Mouse (Mus musculus): Measurements from ENCODE around the gene 4933430I17Rik. TPM values are rescaled to one million over a fixed set of nuclear protein-coding genes. Genes with fewer than 3 reads are reported as not detected.
"Not testable (repeated sequence)": the region's sequence is repeated elsewhere in the genome, so short reads cannot be mapped to it uniquely, and the experiment has no call there.

The 4933430I17Rik gene
- 1.2 and 1.5 TPM in 2 replicates for polyA plus RNA-seq (2016; fragmentation: Nextera tagmentation; extraction: Ambion mirVana)

- peak within 1 kb of the TSS; percentile 77 for H3K4me3 ChIP-seq
- H3K4me1 ChIP-seq (replicated peaks), result peaks cover 19% of the 10 kb centered on the region
- peak; percentile 98 for DNase-seq (ENCODE audit: low spot score)
- no peaks in the 10 kb centered on the region for H3K27me3 ChIP-seq (ENCODE audit: insufficient read depth, poor library complexity, severe bottlenecking)
- H3K9me3 ChIP-seq, result no peaks in the 10 kb centered on the region
- under 1% methylated on average over 59 of the region's 59 CpGs for WGBS
- peaks cover 17% of the 10 kb centered on the region for H3K36me3 ChIP-seq
- peak within 1 kb of the TSS; percentile 96 for H3K27ac ChIP-seq
Measured at GRCm38 (mm10) chr4:62524651-62525488, at the start of gene 4933430I17Rik, which contains the start of gene Pole3. TSS of gene 4933430I17Rik (plus strand) at chr4:62525369. TSS of gene Pole3 (minus strand) at chr4:62525068.

- H3K27ac ChIP-seq, result no peak overlapping the region
- 93% methylated on average over 6 of the region's 6 CpGs for WGBS
- no peak for DNase-seq (ENCODE audit: low spot score)
- H3K9me3 ChIP-seq, result no peaks in the 10 kb centered on the region
- H3K36me3 ChIP-seq, result no peaks in the 10 kb centered on the region
- H3K4me1 ChIP-seq (replicated peaks), result peaks cover 12% of the 10 kb centered on the region
- peaks cover 32% of the 10 kb centered on the region for H3K27me3 ChIP-seq (ENCODE audit: insufficient read depth, poor library complexity, severe bottlenecking)
- H3K4me3 ChIP-seq, result no peak overlapping the region
Measured at GRCm38 (mm10) chr4:62475793-62476192, 49.4 kb upstream of the 4933430I17Rik start.

- H3K27me3 ChIP-seq (ENCODE audit: insufficient read depth, poor library complexity, severe bottlenecking), result peaks cover 46% of the 10 kb centered on the region
- WGBS, result 89% methylated on average over 6 of the region's 6 CpGs
Measured at GRCm38 (mm10) chr4:62477542-62478244, 47.5 kb upstream of the 4933430I17Rik start.

GRCm38 (mm10) chr4:62479593-62479936 lies 45.6 kb upstream of the 4933430I17Rik start:
- not testable (repeated sequence) for DNase-seq (ENCODE audit: low spot score); H3K36me3 ChIP-seq; H3K9me3 ChIP-seq; H3K27ac ChIP-seq
- Histone ChIP-seq H3K4me3 (peak overlapping the region; percentile 52), H3K27me3 (ENCODE audit: insufficient read depth, poor library complexity, severe bottlenecking) (peaks cover 46% of the 10 kb centered on the region), H3K4me1 (replicated peaks) (peaks cover 12% of the 10 kb centered on the region)
- WGBS, result 14% methylated on average over 11 of the region's 11 CpGs

More at GRCm38 (mm10) chr4:62477542-62478244, 47.5 kb upstream of the 4933430I17Rik start:
- Histone ChIP-seq H3K4me3 (no peak overlapping the region), H3K4me1 (replicated peaks) (peaks cover 12% of the 10 kb centered on the region), H3K36me3 (no peaks in the 10 kb centered on the region), H3K9me3 (no peaks in the 10 kb centered on the region), H3K27ac (no peak overlapping the region)
- DNase-seq (ENCODE audit: low spot score), result no peak

GRCm38 (mm10) chr4:62479937-62480708 lies 45.0 kb upstream of the 4933430I17Rik start, which contains the start of gene Bspry:
TSS of gene Bspry (plus strand) at chr4:62480053.
- peak within 1 kb of the TSS; percentile 52 for H3K4me3 ChIP-seq
- no peaks in the 10 kb centered on the region for H3K36me3 ChIP-seq
- H3K27me3 ChIP-seq (ENCODE audit: insufficient read depth, poor library complexity, severe bottlenecking), result peaks cover 46% of the 10 kb centered on the region
- H3K27ac ChIP-seq, result no peak within 1 kb of the TSS
- no peaks in the 10 kb centered on the region for H3K9me3 ChIP-seq
- peaks cover 12% of the 10 kb centered on the region for H3K4me1 ChIP-seq (replicated peaks)
- DNase-seq (ENCODE audit: low spot score), result peak; percentile 41
- 3% methylated on average over 71 of the region's 71 CpGs for WGBS

GRCm38 (mm10) chr4:62480709-62481605 lies 44.2 kb upstream of the 4933430I17Rik start:
- Histone ChIP-seq H3K4me1 (replicated peaks) (peaks cover 12% of the 10 kb centered on the region), H3K27me3 (ENCODE audit: insufficient read depth, poor library complexity, severe bottlenecking) (peaks cover 46% of the 10 kb centered on the region), H3K27ac (no peak overlapping the region), H3K4me3 (no peak overlapping the region), H3K9me3 (no peaks in the 10 kb centered on the region), H3K36me3 (no peaks in the 10 kb centered on the region)
- DNase-seq (ENCODE audit: low spot score), result no peak
- 52% methylated on average over 10 of the region's 10 CpGs for WGBS

GRCm38 (mm10) chr4:62484928-62485327 lies 40.2 kb upstream of the 4933430I17Rik start:
- Histone ChIP-seq H3K4me3 (no peak overlapping the region), H3K36me3 (no peaks in the 10 kb centered on the region), H3K27ac (no peak overlapping the region), H3K9me3 (no peaks in the 10 kb centered on the region), H3K4me1 (replicated peaks) (peaks cover 13% of the 10 kb centered on the region), H3K27me3 (ENCODE audit: insufficient read depth, poor library complexity, severe bottlenecking) (peaks cover 23% of the 10 kb centered on the region)
- 79% methylated on average over 3 of the region's 3 CpGs for WGBS
- DNase-seq (ENCODE audit: low spot score), result no peak

GRCm38 (mm10) chr4:62485450-62486161 lies 39.6 kb upstream of the 4933430I17Rik start:
- no peaks in the 10 kb centered on the region for H3K36me3 ChIP-seq
- 87% methylated on average over 8 of the region's 8 CpGs for WGBS
- peaks cover 8% of the 10 kb centered on the region; the same call in 1 of the 2 replicates for H3K4me1 ChIP-seq (replicated peaks)
- peaks cover 17% of the 10 kb centered on the region for H3K27me3 ChIP-seq (ENCODE audit: insufficient read depth, poor library complexity, severe bottlenecking)
- no peaks in the 10 kb centered on the region for H3K9me3 ChIP-seq
- DNase-seq (ENCODE audit: low spot score), result no peak
- H3K27ac ChIP-seq, result no peak overlapping the region
- no peak overlapping the region for H3K4me3 ChIP-seq

- H3K9me3 ChIP-seq, result no peaks in the 10 kb centered on the region
- 92% methylated on average over 15 of the region's 15 CpGs for WGBS
- H3K4me1 ChIP-seq (replicated peaks), result peaks cover 8% of the 10 kb centered on the region; the same call in 1 of the 2 replicates
- no peak for DNase-seq (ENCODE audit: low spot score)
- H3K36me3 ChIP-seq, result no peaks in the 10 kb centered on the region
- peaks cover 10% of the 10 kb centered on the region for H3K27me3 ChIP-seq (ENCODE audit: insufficient read depth, poor library complexity, severe bottlenecking)
- no peak overlapping the region for H3K27ac ChIP-seq
- no peak overlapping the region for H3K4me3 ChIP-seq
Measured at GRCm38 (mm10) chr4:62486162-62486696, 38.9 kb upstream of the 4933430I17Rik start.

GRCm38 (mm10) chr4:62487172-62487571 lies 38.0 kb upstream of the 4933430I17Rik start:
- H3K27ac ChIP-seq, result no peak overlapping the region
- 94% methylated on average over 5 of the region's 5 CpGs for WGBS
- H3K4me1 ChIP-seq (replicated peaks), result peaks cover 8% of the 10 kb centered on the region; the same call in 1 of the 2 replicates
- no peaks in the 10 kb centered on the region for H3K9me3 ChIP-seq
- no peaks in the 10 kb centered on the region for H3K36me3 ChIP-seq
- peaks cover under 1% of the 10 kb centered on the region; the same call in 1 of the 2 replicates for H3K27me3 ChIP-seq (ENCODE audit: insufficient read depth, poor library complexity, severe bottlenecking)
- no peak overlapping the region for H3K4me3 ChIP-seq
- no peak for DNase-seq (ENCODE audit: low spot score)

- Histone ChIP-seq H3K27ac (no peak overlapping the region), H3K4me1 (replicated peaks) (peaks cover 8% of the 10 kb centered on the region; the same call in 1 of the 2 replicates), H3K27me3 (ENCODE audit: insufficient read depth, poor library complexity, severe bottlenecking) (no peaks in the 10 kb centered on the region), H3K4me3 (no peak overlapping the region), H3K36me3 (no peaks in the 10 kb centered on the region), H3K9me3 (no peaks in the 10 kb centered on the region)
- no peak for DNase-seq (ENCODE audit: low spot score)
- 87% methylated on average over 2 of the region's 2 CpGs for WGBS
Measured at GRCm38 (mm10) chr4:62487914-62488313, 37.3 kb upstream of the 4933430I17Rik start.
